ENCODE assay signal across 25 mouse cellular contexts in the genomic region with DNA sequence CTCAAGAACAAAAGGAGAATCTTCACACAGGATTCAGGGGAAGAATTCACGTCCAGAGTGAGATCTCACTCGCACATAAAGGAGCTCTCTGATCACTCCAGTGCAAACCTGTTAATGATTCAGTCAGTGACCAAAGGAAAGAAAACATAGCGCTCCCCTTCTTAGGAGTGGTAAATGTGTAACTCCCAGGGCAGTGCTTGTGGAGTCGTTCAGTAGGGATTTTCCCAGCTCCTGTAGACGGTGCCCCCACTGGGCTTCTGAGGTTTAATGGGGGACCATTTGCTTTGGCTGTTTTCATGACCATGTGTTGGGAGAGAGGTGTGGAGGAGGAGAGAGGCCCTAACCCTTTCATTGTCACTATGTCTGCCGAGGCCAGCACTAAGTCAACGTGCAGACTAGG. TPM values are rescaled to one million over a fixed set of nuclear protein-coding genes. Genes with fewer than 3 reads are reported as not detected.
DNase-seq lines count a peak whose midpoint lies in the region; ATAC-seq and TF ChIP-seq lines count a peak whose summit lies in the region.
"Had no signal": no experiment of that assay in that cellular context is flagged by ENCODE, and none has a peak within 500 bp of the region (broad histone marks: within the 10 kb centered on the region; RNA-seq: fewer than 3 reads in every experiment).

No protein-coding gene starts in this region.

- H3K27me3 ChIP-seq in intestine, embryonic 16.5 days (replicated peaks; ENCODE audit: control insufficient read depth, insufficient read depth, low read length): no peaks in the 10 kb centered on the region
- no peaks in the 10 kb centered on the region for H3K27me3 ChIP-seq in kidney, adult 2 months (replicated peaks; ENCODE audit: control insufficient read depth, insufficient read depth, low read length)
- H3K27me3 ChIP-seq in kidney, postnatal 0 days (ENCODE audit: insufficient read depth, low read length): no peaks in the 10 kb centered on the region
- H3K27me3 ChIP-seq in liver, embryonic 16.5 days (ENCODE audit: control insufficient read depth, insufficient read depth, low read depth, low read length): no peaks in the 10 kb centered on the region
- H3K27me3 ChIP-seq in heart, embryonic 12.5 days (replicated peaks): no peaks in the 10 kb centered on the region
- H3K27me3 ChIP-seq: heart, embryonic 13.5 days; hindbrain, embryonic 12.5 days; limb, embryonic 13.5 days; neural tube, embryonic 13.5 days had no signal

- 38% methylated on average over 7 of the region's 7 CpGs for WGBS in intestine, embryonic 16.5 days
- WGBS in kidney, adult 2 months: 19% methylated on average over 7 of the region's 7 CpGs
- 18% methylated on average over 7 of the region's 7 CpGs for WGBS in kidney, postnatal 0 days
- WGBS in liver, embryonic 16.5 days (ENCODE audit: insufficient replicate concordance): 47% methylated on average over 7 of the region's 7 CpGs
- 64% methylated on average over 7 of the region's 7 CpGs for WGBS in heart, embryonic 12.5 days

- no peak overlapping the region for H3K9ac ChIP-seq in intestine, embryonic 16.5 days (ENCODE audit: low read depth, low read length)
- no peak overlapping the region for H3K9ac ChIP-seq in kidney, postnatal 0 days (ENCODE audit: low read depth, low read length)
- no peak overlapping the region for H3K9ac ChIP-seq in liver, embryonic 16.5 days (ENCODE audit: low read depth, low read length)
- no peak overlapping the region for H3K9ac ChIP-seq in heart, embryonic 12.5 days
- H3K9ac ChIP-seq: heart, embryonic 13.5 days; hindbrain, embryonic 12.5 days; limb, embryonic 13.5 days; neural tube, embryonic 13.5 days had no signal

- DNase-seq in kidney, adult 2 months: peak; percentile 88
- DNase-seq in kidney, postnatal 0 days (ENCODE audit: low spot score): peak; percentile 59
- DNase-seq: adrenal gland, postnatal 25 days; cerebellum, adult 9-10 months; gastrocnemius, postnatal 14 days; heart, adult 18-20 months; heart, postnatal 14 days; layer of hippocampus, postnatal 36 days; lung, adult 18-20 months; lung, postnatal 10 days; thymus, postnatal 36 days had no signal

- no peaks in the 10 kb centered on the region for H3K9me3 ChIP-seq in intestine, embryonic 16.5 days (ENCODE audit: control insufficient read depth, low read length)
- H3K9me3 ChIP-seq in kidney, postnatal 0 days (replicated peaks; ENCODE audit: low read length): no peaks in the 10 kb centered on the region
- H3K9me3 ChIP-seq in liver, embryonic 16.5 days (replicated peaks; ENCODE audit: control insufficient read depth, low read length): no peaks in the 10 kb centered on the region
- H3K9me3 ChIP-seq in heart, embryonic 12.5 days (replicated peaks): no peaks in the 10 kb centered on the region
- H3K9me3 ChIP-seq: heart, embryonic 13.5 days; hindbrain, embryonic 12.5 days; limb, embryonic 13.5 days; midbrain, embryonic 10.5 days; neural tube, embryonic 13.5 days had no signal

- no peak for TF ChIP-seq CTCF in kidney, adult 2 months (conservative IDR thresholded peaks at IDR 0.05; ENCODE audit: insufficient read depth, insufficient read length, low read depth, low read length)
- no peak for TF ChIP-seq CTCF in kidney, postnatal 0 days (IDR thresholded peaks at IDR 0.05; ENCODE audit: low read depth)

- peaks cover 14% of the 10 kb centered on the region for H3K4me1 ChIP-seq in intestine, embryonic 16.5 days (ENCODE audit: control insufficient read depth, insufficient read depth, low read length)
- H3K4me1 ChIP-seq in kidney, adult 2 months (ENCODE audit: control insufficient read depth, insufficient read depth, low read length): peaks cover 23% of the 10 kb centered on the region
- H3K4me1 ChIP-seq in kidney, postnatal 0 days (replicated peaks; ENCODE audit: insufficient read depth, low read length): peaks cover 21% of the 10 kb centered on the region; the same call in 1 of the 2 replicates
- no peaks in the 10 kb centered on the region; the same call in 1 of the 2 replicates for H3K4me1 ChIP-seq in liver, embryonic 16.5 days (ENCODE audit: control insufficient read depth, low read depth, low read length)
- H3K4me1 ChIP-seq in heart, embryonic 12.5 days (replicated peaks): peaks cover 27% of the 10 kb centered on the region
- H3K4me1 ChIP-seq: midbrain, embryonic 10.5 days had no signal

- ATAC-seq in intestine, embryonic 16.5 days: 0 out of 2 replicates have a peak, but pooled peaks have one; percentile 35
- ATAC-seq in kidney, postnatal 0 days (replicated peaks; ENCODE audit: low FRiP score, low read depth): peak; percentile 87
- ATAC-seq in liver, embryonic 16.5 days (ENCODE audit: low read depth): peak; percentile 59; the same call in 1 of the 2 replicates
- no peak for ATAC-seq in erythroblast, adult 5-6 weeks (replicated peaks; ENCODE audit: low FRiP score, poor library complexity, severe bottlenecking)
- no peak for ATAC-seq in CD4-positive, CD25-positive, alpha-beta regulatory T cell, adult 4 months
- no peak for ATAC-seq in heart, embryonic 12.5 days (ENCODE audit: insufficient number of reproducible peaks, low FRiP score)
- ATAC-seq: forebrain, embryonic 16.5 days; midbrain, embryonic 16.5 days had no signal

- H3K27ac ChIP-seq in intestine, embryonic 16.5 days (ENCODE audit: low read length): no peak overlapping the region
- H3K27ac ChIP-seq in kidney, adult 2 months (ENCODE audit: insufficient read depth, low read depth, low read length): peak overlapping the region; percentile 96
- peak overlapping the region; percentile 83 for H3K27ac ChIP-seq in kidney, postnatal 0 days
- H3K27ac ChIP-seq in liver, embryonic 16.5 days (ENCODE audit: low read length): no peak overlapping the region
- no peak overlapping the region for H3K27ac ChIP-seq in heart, embryonic 12.5 days (ENCODE audit: poor library complexity, severe bottlenecking)
- H3K27ac ChIP-seq: heart, embryonic 13.5 days; hindbrain, embryonic 12.5 days; layer of hippocampus, adult 2 months; limb, embryonic 13.5 days; midbrain, embryonic 10.5 days; neural tube, embryonic 13.5 days had no signal

- no peak overlapping the region for H3K4me2 ChIP-seq in intestine, embryonic 16.5 days (ENCODE audit: low read depth, low read length)
- H3K4me2 ChIP-seq in kidney, postnatal 0 days (ENCODE audit: low read length): no peak overlapping the region
- no peak overlapping the region for H3K4me2 ChIP-seq in liver, embryonic 16.5 days (ENCODE audit: low read depth, low read length)
- no peak overlapping the region for H3K4me2 ChIP-seq in heart, embryonic 12.5 days
- H3K4me2 ChIP-seq: heart, embryonic 13.5 days; hindbrain, embryonic 12.5 days; limb, embryonic 13.5 days; neural tube, embryonic 13.5 days had no signal

- TF ChIP-seq POLR2A in kidney, adult 2 months (IDR thresholded peaks at IDR 0.05; ENCODE audit: low read depth, low read length): no peak

- no peak overlapping the region for H3K4me3 ChIP-seq in intestine, embryonic 16.5 days (ENCODE audit: low read length)
- H3K4me3 ChIP-seq in kidney, adult 2 months (ENCODE audit: insufficient read depth, low read depth, low read length): no peak overlapping the region
- H3K4me3 ChIP-seq in kidney, postnatal 0 days (replicated peaks; ENCODE audit: low read depth, low read length): no peak overlapping the region
- no peak overlapping the region for H3K4me3 ChIP-seq in liver, embryonic 16.5 days (ENCODE audit: low read depth, low read length)
- H3K4me3 ChIP-seq in heart, embryonic 12.5 days: no peak overlapping the region
- H3K4me3 ChIP-seq: heart, embryonic 13.5 days; hindbrain, embryonic 12.5 days; layer of hippocampus, adult 2 months; limb, embryonic 13.5 days; midbrain, embryonic 10.5 days; myocyte; neural tube, embryonic 13.5 days had no signal

- no peaks in the 10 kb centered on the region for H3K36me3 ChIP-seq in intestine, embryonic 16.5 days (ENCODE audit: control insufficient read depth, insufficient read depth, low read length)
- H3K36me3 ChIP-seq in kidney, adult 2 months (ENCODE audit: control insufficient read depth, insufficient read depth, low read length): no peaks in the 10 kb centered on the region
- H3K36me3 ChIP-seq in kidney, postnatal 0 days (ENCODE audit: insufficient read depth, low read length): no peaks in the 10 kb centered on the region
- H3K36me3 ChIP-seq in liver, embryonic 16.5 days (ENCODE audit: control insufficient read depth, insufficient read depth): no peaks in the 10 kb centered on the region
- no peaks in the 10 kb centered on the region for H3K36me3 ChIP-seq in heart, embryonic 12.5 days
- H3K36me3 ChIP-seq: heart, embryonic 13.5 days; hindbrain, embryonic 12.5 days; limb, embryonic 13.5 days had no signal

RNA-seq across cellular contexts. Expression of a gene that starts 31.7 kb away (rescaled TPM):
- polyA plus RNA-seq in intestine, embryonic 16.5 days (2015; fragmentation: Nextera tagmentation; extraction: Ambion mirVana): 1.6 TPM in 2 replicates
- 8.1 and 11.4 TPM in 2 replicates for polyA plus RNA-seq in kidney, adult 2 months (2012; rRNA removed)
- polyA plus RNA-seq in kidney, postnatal 0 days (2015; fragmentation: Nextera tagmentation; extraction: Ambion mirVana): 20.1 and 24.9 TPM in 2 replicates
- 1.6 and 2.0 TPM in 2 replicates for polyA plus RNA-seq in liver, embryonic 16.5 days (2015; fragmentation: Nextera tagmentation; extraction: Ambion mirVana)
- total RNA-seq in erythroblast, adult 5-6 weeks (2015; ENCODE audit: low replicate concordance): not detected in 2 replicates
- not detected in 2 replicates for total RNA-seq in erythroblast, adult 5-6 weeks (2017; ENCODE audit: low replicate concordance)
- under 1 TPM in 1 of 2 experiments, not detected in 1; 0.10 TPM for polyA plus RNA-seq in CD4-positive, CD25-positive, alpha-beta regulatory T cell, adult 4 months (2017; shearing (Covaris generic))
- polyA plus RNA-seq in heart, embryonic 12.5 days (2016; fragmentation: Nextera tagmentation; extraction: Ambion mirVana): 1.3 and 2.0 TPM in 2 replicates

Comparison
In these comparisons a context has a peak if more than half of its experiments do, and no peak if none do; other contexts are left out.
1. ATAC-seq: peak in intestine, embryonic 16.5 days (single experiment), kidney, postnatal 0 days (single experiment) and liver, embryonic 16.5 days (single experiment); none in erythroblast, adult 5-6 weeks (single experiment), CD4-positive, CD25-positive, alpha-beta regulatory T cell, adult 4 months (single experiment) and heart, embryonic 12.5 days (single experiment).
2. H3K27ac ChIP-seq: peak in kidney, adult 2 months (single experiment) and kidney, postnatal 0 days (single experiment); none in intestine, embryonic 16.5 days (single experiment), liver, embryonic 16.5 days (single experiment) and heart, embryonic 12.5 days (single experiment).